Mouse (Mus musculus): ENCODE measurements around the gene Tsacc. TPM values are rescaled to one million over a fixed set of nuclear protein-coding genes. Genes with fewer than 3 reads are reported as not detected.

Gene Tsacc
- polyA plus RNA-seq, 1 experiment from 2014 or later = 7.4 TPM

DNA sequence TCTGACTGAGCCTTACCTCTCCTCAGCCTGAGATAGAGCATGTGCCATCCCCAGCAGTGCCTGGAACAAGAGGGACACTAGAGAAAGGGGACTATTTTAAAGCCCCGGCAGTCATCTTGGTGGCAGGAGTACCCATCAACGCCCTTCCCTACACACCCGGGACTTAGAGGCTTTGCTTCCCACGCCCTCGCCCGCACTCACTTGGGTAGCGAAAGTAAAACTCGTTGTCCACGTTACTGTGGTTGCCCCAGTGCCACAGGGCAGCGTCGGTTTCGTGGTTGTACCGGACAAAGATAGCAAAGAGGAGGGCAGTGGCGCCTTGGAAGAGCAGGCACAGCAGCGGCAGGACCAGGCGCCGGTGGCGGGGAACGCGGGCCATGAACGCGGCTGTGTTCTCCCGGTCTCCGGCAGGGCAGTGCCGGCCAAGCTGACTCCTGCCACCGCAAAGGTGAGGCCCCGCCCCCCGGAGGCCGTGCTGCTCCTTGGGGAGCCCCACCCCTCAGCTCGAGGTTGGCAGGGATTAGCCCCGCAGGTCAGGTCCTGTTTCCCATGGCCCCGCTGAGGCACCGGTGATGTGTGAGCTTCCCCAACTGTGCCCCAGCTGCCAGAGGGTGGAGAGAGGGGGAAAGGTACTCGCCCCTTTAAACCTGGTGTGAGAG lies 42.4 kb downstream of the Tsacc start, which contains the start of gene Rhbg:
Gene Rhbg (minus strand): TSS at position 442 of the 659 bp plus-strand sequence.
- Histone ChIP-seq H3K9me3 (replicated peaks; ENCODE audit: control insufficient read depth, low read length) (no peaks in the 10 kb centered on the region), H3K4me2 (ENCODE audit: low read length) (peak within 1 kb of the TSS; percentile 62), H3K27me3 (replicated peaks; ENCODE audit: control insufficient read depth, insufficient read depth, low read length) (peaks cover 4% of the 10 kb centered on the region), H3K4me1 (ENCODE audit: control insufficient read depth, insufficient read depth, low read length) (peaks cover 6% of the 10 kb centered on the region; the same call in 1 of the 2 replicates), H3K36me3 (ENCODE audit: control insufficient read depth, insufficient read depth, low read length) (no peaks in the 10 kb centered on the region), H3K9ac (ENCODE audit: low read length) (peak within 1 kb of the TSS; percentile 54), H3K4me3 (ENCODE audit: low read depth, low read length) (peak within 1 kb of the TSS; percentile 29), H3K27ac (ENCODE audit: low read depth, low read length) (no peak within 1 kb of the TSS)
- no peak for ATAC-seq
- no peak for DNase-seq (ENCODE audit: low spot score)
- 2% methylated on average over 34 of the region's 34 CpGs for WGBS

GRCm38 (mm10) chr3:88252739-88253138 lies 44.1 kb downstream of the Tsacc start:
- H3K27me3 ChIP-seq (replicated peaks; ENCODE audit: control insufficient read depth, insufficient read depth, low read length) = peaks cover 4% of the 10 kb centered on the region
- WGBS = 81% methylated on average over 6 of the region's 6 CpGs
- H3K9me3 ChIP-seq (replicated peaks; ENCODE audit: control insufficient read depth, low read length) = no peaks in the 10 kb centered on the region

DNA sequence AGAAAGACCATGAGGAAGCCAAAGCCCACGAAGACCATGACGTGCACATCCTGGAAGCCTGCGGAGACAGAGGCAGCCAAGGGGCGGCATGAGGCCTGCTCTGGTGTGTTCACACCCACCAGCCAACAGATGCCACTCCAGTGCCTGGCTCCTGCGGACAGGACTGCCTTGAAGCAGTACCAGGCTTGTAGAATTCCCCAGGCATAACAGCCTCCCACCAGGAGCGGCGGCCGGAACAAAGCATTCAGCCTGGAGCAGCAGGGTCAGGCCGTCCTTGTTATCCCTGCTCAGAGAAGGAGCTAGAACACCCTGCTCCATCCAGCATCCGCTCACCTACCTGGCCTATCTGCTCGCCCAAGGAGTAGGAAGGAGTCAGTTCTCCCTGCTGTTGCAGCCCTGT lies 48.4 kb downstream of the Tsacc start:
- no peaks in the 10 kb centered on the region for H3K36me3 ChIP-seq (ENCODE audit: control insufficient read depth, insufficient read depth, low read length)
- no peak overlapping the region for H3K27ac ChIP-seq (ENCODE audit: low read depth, low read length)
- H3K4me1 ChIP-seq (ENCODE audit: control insufficient read depth, insufficient read depth, low read length) = no peaks in the 10 kb centered on the region
- 59% methylated on average over 11 of the region's 11 CpGs for WGBS
- no peaks in the 10 kb centered on the region; the same call in 1 of the 2 replicates for H3K27me3 ChIP-seq (replicated peaks; ENCODE audit: control insufficient read depth, insufficient read depth, low read length)
- peak overlapping the region; percentile 40; the same call in 1 of the 2 replicates for H3K9ac ChIP-seq (ENCODE audit: low read length)
- no peaks in the 10 kb centered on the region for H3K9me3 ChIP-seq (replicated peaks; ENCODE audit: control insufficient read depth, low read length)
- no peak overlapping the region for H3K4me3 ChIP-seq (ENCODE audit: low read depth, low read length)
- DNase-seq (ENCODE audit: low spot score) = no peak
- H3K4me2 ChIP-seq (ENCODE audit: low read length) = no peak overlapping the region
- ATAC-seq = no peak

More at GRCm38 (mm10) chr3:88252739-88253138, 44.1 kb downstream of the Tsacc start:
- Histone ChIP-seq H3K4me2 (ENCODE audit: low read length) (no peak overlapping the region), H3K4me3 (ENCODE audit: low read depth, low read length) (no peak overlapping the region), H3K27ac (ENCODE audit: low read depth, low read length) (no peak overlapping the region), H3K36me3 (ENCODE audit: control insufficient read depth, insufficient read depth, low read length) (no peaks in the 10 kb centered on the region), H3K9ac (ENCODE audit: low read length) (no peak overlapping the region), H3K4me1 (ENCODE audit: control insufficient read depth, insufficient read depth, low read length) (peaks cover 6% of the 10 kb centered on the region; the same call in 1 of the 2 replicates)
- ATAC-seq (no peak), DNase-seq (ENCODE audit: low spot score) (no peak)

- Histone ChIP-seq H3K36me3 (ENCODE audit: control insufficient read depth, insufficient read depth, low read length) (no peaks in the 10 kb centered on the region), H3K4me2 (ENCODE audit: low read length) (no peak overlapping the region), H3K27ac (ENCODE audit: low read depth, low read length) (no peak overlapping the region), H3K9me3 (replicated peaks; ENCODE audit: control insufficient read depth, low read length) (no peaks in the 10 kb centered on the region), H3K4me1 (ENCODE audit: control insufficient read depth, insufficient read depth, low read length) (peaks cover 1% of the 10 kb centered on the region; the same call in 1 of the 2 replicates), H3K9ac (ENCODE audit: low read length) (no peak overlapping the region), H3K4me3 (ENCODE audit: low read depth, low read length) (no peak overlapping the region), H3K27me3 (replicated peaks; ENCODE audit: control insufficient read depth, insufficient read depth, low read length) (no peaks in the 10 kb centered on the region)
- DNase-seq (ENCODE audit: low spot score) (no peak), ATAC-seq (no peak)
- 78% methylated on average over 9 of the region's 9 CpGs for WGBS
Measured at GRCm38 (mm10) chr3:88247666-88248065, 49.1 kb downstream of the Tsacc start.

GRCm38 (mm10) chr3:88245811-88246210 lies 51.0 kb downstream of the Tsacc start:
- Histone ChIP-seq H3K4me3 (ENCODE audit: low read depth, low read length) (no peak overlapping the region), H3K9me3 (replicated peaks; ENCODE audit: control insufficient read depth, low read length) (no peaks in the 10 kb centered on the region), H3K36me3 (ENCODE audit: control insufficient read depth, insufficient read depth, low read length) (no peaks in the 10 kb centered on the region), H3K4me1 (ENCODE audit: control insufficient read depth, insufficient read depth, low read length) (peaks cover 16% of the 10 kb centered on the region), H3K27me3 (replicated peaks; ENCODE audit: control insufficient read depth, insufficient read depth, low read length) (no peaks in the 10 kb centered on the region), H3K4me2 (ENCODE audit: low read length) (no peak overlapping the region), H3K9ac (ENCODE audit: low read length) (no peak overlapping the region), H3K27ac (ENCODE audit: low read depth, low read length) (no peak overlapping the region)
- WGBS = 24% methylated on average over 13 of the region's 13 CpGs
- ATAC-seq (no peak), DNase-seq (ENCODE audit: low spot score) (peak; percentile 71)

DNA sequence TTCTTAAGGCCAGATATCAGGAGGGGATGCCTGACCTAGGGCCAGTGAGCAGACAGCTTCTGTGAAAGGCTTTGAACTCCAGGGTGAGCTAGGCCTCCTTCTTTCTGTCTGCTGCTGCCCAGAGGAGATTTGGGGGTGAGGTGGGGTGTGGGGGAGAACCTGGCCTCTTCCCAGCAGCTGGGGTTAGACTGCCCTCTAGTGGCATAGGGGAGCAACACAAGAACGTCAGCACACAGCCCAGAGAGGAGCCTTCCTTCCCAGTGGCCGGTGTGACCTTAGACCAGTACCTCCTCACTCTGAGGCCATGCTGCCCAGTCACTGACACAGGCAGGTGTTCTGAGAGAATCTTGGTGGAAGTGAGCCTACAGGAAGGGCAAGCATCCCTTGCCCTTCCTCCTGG lies 52.7 kb downstream of the Tsacc start:
- Histone ChIP-seq H3K27ac (ENCODE audit: low read depth, low read length) (no peak overlapping the region), H3K4me1 (ENCODE audit: control insufficient read depth, insufficient read depth, low read length) (peaks cover 28% of the 10 kb centered on the region), H3K4me3 (ENCODE audit: low read depth, low read length) (no peak overlapping the region), H3K9ac (ENCODE audit: low read length) (no peak overlapping the region), H3K4me2 (ENCODE audit: low read length) (no peak overlapping the region), H3K27me3 (replicated peaks; ENCODE audit: control insufficient read depth, insufficient read depth, low read length) (no peaks in the 10 kb centered on the region), H3K36me3 (ENCODE audit: control insufficient read depth, insufficient read depth, low read length) (no peaks in the 10 kb centered on the region), H3K9me3 (replicated peaks; ENCODE audit: control insufficient read depth, low read length) (no peaks in the 10 kb centered on the region)
- ATAC-seq (no peak), DNase-seq (ENCODE audit: low spot score) (peak; percentile 70)
- 0% methylated on average over 2 of the region's 2 CpGs for WGBS

DNA sequence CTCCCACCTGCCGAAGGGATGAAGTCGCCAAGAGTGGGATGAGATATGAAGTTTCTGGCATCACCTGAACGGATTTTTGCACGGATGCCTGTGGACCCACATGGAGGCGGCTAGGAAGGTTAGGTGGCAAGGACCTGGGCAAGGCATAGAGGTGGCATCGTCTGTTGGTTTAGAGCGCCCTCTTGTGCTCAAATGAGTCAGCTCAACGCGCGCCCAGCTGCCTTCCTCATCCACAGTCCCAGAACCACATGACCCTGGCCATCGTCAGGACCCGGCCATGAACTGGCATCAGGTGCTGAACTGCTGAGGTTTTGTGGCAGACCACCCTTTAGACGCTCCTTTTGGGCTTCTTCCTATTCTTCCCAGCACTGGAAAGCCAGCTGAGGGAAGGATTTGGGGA lies 54.3 kb downstream of the Tsacc start:
- DNase-seq (ENCODE audit: low spot score) (peak; percentile 86), ATAC-seq (peak; percentile 61)
- peak overlapping the region; percentile 89; the same call in 1 of the 2 replicates for H3K27ac ChIP-seq (ENCODE audit: low read depth, low read length)
- WGBS = under 1% methylated on average over 13 of the region's 13 CpGs
- no peak overlapping the region for H3K4me3 ChIP-seq (ENCODE audit: low read depth, low read length)
- peak overlapping the region; percentile 40 for H3K9ac ChIP-seq (ENCODE audit: low read length)
- H3K36me3 ChIP-seq (ENCODE audit: control insufficient read depth, insufficient read depth, low read length) = no peaks in the 10 kb centered on the region
- peak overlapping the region; percentile 55 for H3K4me2 ChIP-seq (ENCODE audit: low read length)
- no peaks in the 10 kb centered on the region for H3K27me3 ChIP-seq (replicated peaks; ENCODE audit: control insufficient read depth, insufficient read depth, low read length)
- H3K4me1 ChIP-seq (ENCODE audit: control insufficient read depth, insufficient read depth, low read length) = peaks cover 42% of the 10 kb centered on the region
- no peaks in the 10 kb centered on the region for H3K9me3 ChIP-seq (replicated peaks; ENCODE audit: control insufficient read depth, low read length)

DNA sequence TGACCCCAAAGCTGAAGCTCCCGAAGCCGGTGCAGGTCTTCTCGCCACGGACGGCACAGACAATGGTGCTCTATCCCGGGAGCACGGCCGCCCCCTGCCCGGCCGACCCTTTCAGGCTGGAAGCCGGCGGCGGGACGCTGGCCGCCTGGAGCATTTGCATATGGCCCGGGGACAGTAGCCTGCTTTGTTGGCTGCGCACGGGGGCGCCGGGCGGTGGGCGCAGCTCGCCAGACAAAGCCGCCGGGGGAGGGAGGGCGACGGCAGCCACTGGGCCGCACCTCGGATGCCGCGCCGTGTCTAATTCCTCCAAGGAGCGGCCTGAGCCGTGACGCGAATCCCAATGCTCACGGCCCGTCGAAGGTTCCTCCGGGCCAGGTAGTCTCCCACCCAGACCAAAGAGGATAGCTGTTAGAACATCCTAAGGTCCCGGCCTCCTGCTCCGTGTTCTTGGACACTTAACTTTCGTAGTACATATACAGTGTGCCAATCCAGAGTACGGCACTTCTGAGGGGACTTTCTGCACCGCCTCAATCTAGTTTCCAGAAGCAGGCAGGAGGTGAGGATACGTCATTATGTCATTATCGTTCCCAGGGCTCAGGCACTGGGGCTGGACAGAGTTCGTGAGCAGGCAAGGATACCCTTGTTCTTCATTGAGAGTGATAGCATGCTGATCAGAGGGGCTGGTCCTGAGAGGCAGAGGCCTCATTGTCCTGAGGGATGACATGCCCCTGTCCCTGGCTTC lies 55.6 kb downstream of the Tsacc start:
- Histone ChIP-seq H3K27me3 (replicated peaks; ENCODE audit: control insufficient read depth, insufficient read depth, low read length) (no peaks in the 10 kb centered on the region), H3K27ac (ENCODE audit: low read depth, low read length) (peak overlapping the region; percentile 89), H3K9me3 (replicated peaks; ENCODE audit: control insufficient read depth, low read length) (no peaks in the 10 kb centered on the region), H3K4me1 (ENCODE audit: control insufficient read depth, insufficient read depth, low read length) (peaks cover 55% of the 10 kb centered on the region), H3K36me3 (ENCODE audit: control insufficient read depth, insufficient read depth, low read length) (no peaks in the 10 kb centered on the region), H3K4me2 (ENCODE audit: low read length) (peak overlapping the region; percentile 55), H3K4me3 (ENCODE audit: low read depth, low read length) (peak overlapping the region; percentile 14), H3K9ac (ENCODE audit: low read length) (peak overlapping the region; percentile 60)
- ATAC-seq = peak; percentile 7; the same call in 1 of the 2 replicates
- WGBS = under 1% methylated on average over 48 of the region's 48 CpGs
- DNase-seq (ENCODE audit: low spot score) = peak; percentile 77

DNA sequence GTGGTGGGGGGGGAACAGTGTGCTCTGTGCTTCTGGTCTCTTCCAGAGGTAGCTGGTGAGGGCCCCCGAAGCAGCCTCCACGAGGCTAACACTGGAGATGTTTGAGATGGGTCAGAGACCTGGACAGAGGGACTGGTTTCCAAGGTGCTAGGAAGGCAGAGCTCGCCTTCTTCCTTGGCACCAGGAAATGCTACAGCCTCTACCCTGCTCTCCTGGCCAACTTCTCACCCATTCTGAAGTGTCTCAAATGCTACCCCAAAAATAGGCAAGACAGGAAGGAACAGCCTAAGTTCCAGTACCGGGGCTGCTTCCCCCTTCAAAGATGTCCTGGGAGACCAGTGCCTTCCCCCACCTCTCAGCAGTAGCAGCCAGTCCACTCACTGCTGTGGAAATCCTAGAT lies 57.4 kb downstream of the Tsacc start:
- 38% methylated on average over 4 of the region's 4 CpGs for WGBS
- peaks cover 63% of the 10 kb centered on the region for H3K4me1 ChIP-seq (ENCODE audit: control insufficient read depth, insufficient read depth, low read length)
- H3K9me3 ChIP-seq (replicated peaks; ENCODE audit: control insufficient read depth, low read length) = no peaks in the 10 kb centered on the region
- H3K36me3 ChIP-seq (ENCODE audit: control insufficient read depth, insufficient read depth, low read length) = no peaks in the 10 kb centered on the region
- peak overlapping the region; percentile 48 for H3K9ac ChIP-seq (ENCODE audit: low read length)
- DNase-seq (ENCODE audit: low spot score) (no peak), ATAC-seq (no peak)
- no peaks in the 10 kb centered on the region for H3K27me3 ChIP-seq (replicated peaks; ENCODE audit: control insufficient read depth, insufficient read depth, low read length)
- peak overlapping the region; percentile 89 for H3K27ac ChIP-seq (ENCODE audit: low read depth, low read length)
- 0 out of 2 replicates have a peak overlapping the region, but pooled peaks have one; percentile 8 for H3K4me2 ChIP-seq (ENCODE audit: low read length)
- no peak overlapping the region for H3K4me3 ChIP-seq (ENCODE audit: low read depth, low read length)
